Mouse (Mus musculus): ENCODE data around the gene Gpld1. TPM values are rescaled to one million over a fixed set of nuclear protein-coding genes. Genes with fewer than 3 reads are reported as not detected.
A peak's percentile ranks its signal among the peaks of the same experiment; 100 is the strongest.

Gene Gpld1
- total RNA-seq (2021) = 1 to 10 TPM; 2.0 to 2.5 TPM
- long read RNA-seq, experiment 1, partial matches to known transcripts = 0 of 2 reads
- long read RNA-seq, experiment 1, other reads (novel, unspliced or antisense) = 2 of 2 reads
- long read RNA-seq, experiment 2, partial matches to known transcripts = 0 of 1 reads
- long read RNA-seq, experiment 2, other reads (novel, unspliced or antisense) = 1 of 1 reads

GRCm38 (mm10) chr13:24942512-24943282 lies at the start of gene Gpld1:
Gene Gpld1 (plus strand): TSS chr13:24943152.
- no peak for DNase-seq

- DNase-seq = no peak
Observed at GRCm38 (mm10) chr13:24893880-24894279, 49.1 kb upstream of the Gpld1 start.

DNA sequence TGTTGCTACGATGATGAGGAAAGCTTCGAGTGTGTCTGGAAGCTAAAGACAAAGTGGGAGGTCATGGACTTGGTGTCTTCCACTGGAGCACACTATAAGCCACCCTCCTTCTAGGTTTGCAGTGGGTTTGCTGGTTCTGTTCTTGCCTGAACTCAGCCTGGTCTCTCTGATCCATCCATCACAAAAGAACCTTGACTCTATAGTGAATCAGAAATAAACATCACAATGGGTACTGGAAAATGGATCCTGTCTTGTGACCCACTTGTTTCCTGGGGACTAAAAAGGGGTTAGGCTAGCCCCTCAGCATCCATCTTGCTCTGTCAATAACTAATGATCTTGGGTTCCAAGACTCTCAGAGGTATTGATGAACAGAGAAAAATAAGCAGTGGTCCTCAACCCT lies 41.0 kb upstream of the Gpld1 start:
- DNase-seq = no peak

DNA sequence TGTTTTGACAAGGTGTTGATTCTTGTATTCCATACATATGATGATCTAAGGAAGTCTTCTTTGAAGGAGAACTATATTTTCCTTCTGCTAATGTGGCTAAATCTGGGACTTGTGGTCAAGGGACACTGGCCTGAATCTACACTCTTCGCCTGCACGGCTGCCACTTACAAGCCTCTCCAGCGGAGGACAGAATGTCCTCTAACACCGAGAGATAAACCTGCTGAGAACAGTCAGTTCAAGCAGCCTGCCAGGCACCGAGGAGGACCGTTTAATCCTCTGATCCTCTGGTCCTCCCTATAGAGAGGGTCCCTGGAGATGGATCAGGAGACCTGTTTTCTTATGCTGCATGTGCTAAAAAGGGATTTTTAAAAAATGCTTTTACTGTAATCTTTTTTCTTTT lies 39.5 kb upstream of the Gpld1 start:
- DNase-seq = peak; percentile 46 to 66

DNA sequence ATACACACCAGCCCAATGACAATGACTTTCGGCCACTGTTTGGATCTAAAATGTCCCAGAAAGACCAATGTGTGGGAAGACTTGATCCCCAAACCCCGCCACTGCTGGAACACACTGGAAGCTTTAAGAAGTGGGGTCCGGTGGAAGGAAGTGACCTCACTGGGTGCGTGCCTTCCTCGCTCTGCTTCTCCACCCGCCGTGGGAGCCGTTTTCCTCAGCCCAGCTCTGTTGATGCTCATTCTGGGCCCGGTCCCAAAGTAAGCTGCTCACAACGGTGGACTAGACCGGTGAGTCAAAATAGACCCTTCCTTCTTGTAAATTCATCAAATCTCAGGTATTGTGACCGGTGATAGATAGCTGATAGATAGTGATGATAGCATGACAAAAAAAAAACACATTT lies 37.5 kb upstream of the Gpld1 start:
- no peak for DNase-seq

DNA sequence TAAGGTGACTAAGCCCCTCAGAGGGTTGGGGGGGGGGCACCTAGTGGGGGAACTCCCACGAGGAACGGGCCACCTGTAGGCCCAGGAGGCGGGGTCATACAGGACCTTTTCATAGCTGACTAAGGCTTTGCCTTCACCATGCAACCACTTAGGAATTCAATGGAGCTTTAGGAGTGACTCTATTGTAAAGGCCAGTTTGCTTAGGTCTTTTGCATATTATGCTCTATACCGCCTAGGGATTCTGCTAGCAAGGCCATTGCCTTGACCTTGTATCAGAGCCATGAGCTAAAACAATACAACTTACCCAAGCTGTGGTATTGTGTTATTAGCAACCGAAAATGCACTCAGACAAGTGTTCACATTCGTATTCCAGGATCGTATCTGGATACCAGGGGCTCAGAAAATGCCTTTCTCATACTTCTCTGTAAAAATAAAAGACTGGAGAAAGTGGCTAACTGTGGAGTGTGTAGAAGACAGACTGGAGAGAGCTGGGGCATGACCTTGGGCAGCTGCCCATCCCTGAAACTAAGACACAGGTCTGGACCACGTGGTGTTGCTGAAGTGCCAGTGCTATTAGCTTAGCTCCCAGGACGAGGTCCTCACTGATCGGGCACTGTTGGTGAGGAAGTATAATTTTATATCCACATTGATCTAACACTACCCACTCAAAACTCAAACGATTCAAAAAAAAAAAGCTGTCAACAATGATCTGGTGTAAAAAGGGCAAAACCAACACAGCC lies 36.0 kb upstream of the Gpld1 start:
- DNase-seq = no peak

DNA sequence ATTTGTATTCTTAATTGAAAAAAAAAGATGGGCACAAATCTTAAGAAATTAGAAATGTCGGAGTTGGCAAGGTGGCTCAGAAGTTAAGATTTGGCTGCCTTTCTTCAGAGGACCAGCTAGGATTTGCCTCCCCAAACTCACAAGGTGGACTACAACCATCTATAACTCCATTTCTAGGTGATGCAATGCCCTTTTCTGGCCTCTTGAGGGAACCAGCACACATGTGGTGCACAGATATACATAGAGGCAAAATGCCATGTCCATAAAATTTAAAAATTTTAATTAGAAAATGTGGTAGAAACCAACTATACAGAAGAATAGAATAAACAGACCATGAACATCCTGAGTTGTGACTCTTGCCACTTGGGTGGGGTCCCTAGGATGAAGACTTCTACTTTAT lies 33.8 kb upstream of the Gpld1 start:
- no peak for DNase-seq

DNA sequence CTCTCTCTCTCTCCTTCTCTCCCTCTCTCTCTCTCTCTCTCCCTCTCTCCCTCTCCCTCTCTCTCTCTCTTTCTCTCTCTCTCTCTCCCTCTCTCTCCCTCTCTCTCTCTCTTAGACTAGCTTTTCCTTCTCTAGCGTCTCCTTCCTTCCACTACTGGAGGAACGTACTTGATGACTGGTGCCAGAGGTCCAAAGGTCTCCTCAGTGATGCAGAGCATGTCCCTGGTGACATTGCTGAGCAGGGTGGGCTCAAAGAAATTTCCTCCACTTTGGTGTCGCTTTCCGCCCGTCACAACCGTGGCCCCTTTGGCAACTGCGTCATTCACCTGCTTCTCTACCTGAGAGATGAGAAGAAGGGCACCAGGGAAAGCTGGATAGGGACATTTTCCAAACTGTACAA lies 29.4 kb upstream of the Gpld1 start:
- no peak for DNase-seq

GRCm38 (mm10) chr13:24914915-24915314 lies 28.0 kb upstream of the Gpld1 start:
- no peak for DNase-seq

DNA sequence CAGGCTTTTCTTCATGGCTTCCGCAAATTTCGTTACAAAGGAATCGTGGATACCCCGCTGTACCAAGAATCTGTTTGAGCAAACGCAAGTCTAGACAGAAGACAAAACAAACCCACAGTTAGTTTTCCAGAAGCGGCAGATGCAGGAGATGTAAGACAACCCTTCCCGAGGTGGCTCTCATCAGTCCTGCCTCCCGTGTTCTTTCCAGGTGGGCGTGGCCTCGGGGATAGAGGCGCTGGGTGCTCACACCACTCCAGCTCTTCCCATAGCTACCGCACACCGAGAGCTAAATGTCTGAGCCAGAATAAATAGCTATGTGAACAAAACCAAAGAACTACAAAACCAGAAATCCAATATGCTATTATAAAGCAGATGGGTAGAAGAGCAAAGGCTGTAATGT lies 27.1 kb upstream of the Gpld1 start:
- no peak for DNase-seq

DNA sequence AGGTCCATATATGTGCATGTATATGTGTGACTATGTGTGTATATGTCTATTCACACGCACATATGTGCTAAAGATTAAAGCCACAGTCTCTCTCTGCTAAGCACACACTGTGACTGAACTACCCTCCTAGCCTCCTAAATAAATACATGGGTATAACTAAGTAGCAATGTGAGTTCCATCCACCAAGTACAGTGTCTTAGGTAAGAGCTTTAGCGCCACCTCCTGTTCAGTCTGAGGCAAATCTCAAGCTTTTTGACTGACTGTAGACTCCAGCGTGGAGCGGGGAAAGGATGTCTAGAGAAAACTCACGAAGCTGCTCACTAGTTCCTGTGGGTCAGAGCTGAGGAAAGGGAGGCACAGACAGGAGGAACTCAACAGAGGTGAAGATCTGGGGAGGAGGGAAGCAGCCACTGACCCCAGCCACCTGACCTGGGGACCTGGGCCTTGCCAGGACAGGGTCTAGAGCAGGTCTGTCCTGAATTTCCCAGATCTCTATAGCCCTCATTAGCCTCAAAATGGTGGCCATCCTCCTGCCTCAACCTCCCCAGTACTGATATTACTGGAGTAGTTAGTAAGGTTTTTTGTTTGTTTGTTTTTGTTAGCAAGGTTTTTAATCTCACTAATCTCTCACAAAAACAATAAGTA lies 22.5 kb upstream of the Gpld1 start:
- DNase-seq = peak; percentile 49 to 74

DNA sequence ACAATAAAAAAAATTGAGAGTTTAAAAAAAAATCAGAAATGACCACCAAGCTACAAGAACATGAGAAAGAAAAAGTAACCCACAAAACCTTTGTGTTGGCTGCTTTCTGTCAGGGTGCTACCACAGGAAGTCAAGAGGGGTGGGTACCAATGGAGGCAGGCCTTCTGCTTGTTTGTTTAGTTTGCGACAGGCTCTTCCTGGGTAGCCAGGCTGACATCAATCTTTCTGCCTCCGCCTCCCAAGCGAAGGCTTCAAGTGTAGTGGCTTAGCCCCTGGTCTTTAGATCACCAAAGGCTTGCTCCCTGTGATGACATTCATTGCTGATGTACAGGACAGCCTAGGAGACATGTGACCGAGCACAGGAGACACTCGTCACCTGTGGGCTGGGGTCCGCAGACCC lies 21.7 kb upstream of the Gpld1 start:
- DNase-seq = no peak

DNA sequence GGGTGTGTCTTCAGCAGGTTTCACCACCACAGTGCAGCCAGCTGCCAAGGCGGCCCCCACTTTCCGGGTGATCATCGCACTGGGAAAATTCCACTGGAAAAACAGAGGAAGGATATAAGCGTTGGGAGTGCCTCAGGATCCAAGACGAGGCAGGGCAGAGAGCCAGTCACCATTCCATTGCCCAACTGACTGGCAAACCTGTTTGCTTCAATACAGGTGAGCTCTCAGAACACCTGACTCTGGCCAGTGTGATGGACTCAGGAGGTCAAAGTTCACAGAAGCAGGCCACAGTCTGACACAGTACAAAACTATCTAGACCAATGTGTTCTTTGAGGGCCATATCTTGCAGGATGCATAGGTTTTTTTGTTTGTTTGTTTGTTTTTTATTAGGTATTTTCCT lies 19.0 kb upstream of the Gpld1 start:
- DNase-seq = no peak

- no peak for DNase-seq
Observed at GRCm38 (mm10) chr13:24930591-24930990, 12.4 kb upstream of the Gpld1 start.

- no peak for DNase-seq
Observed at GRCm38 (mm10) chr13:24933199-24933598, 9.8 kb upstream of the Gpld1 start.

DNA sequence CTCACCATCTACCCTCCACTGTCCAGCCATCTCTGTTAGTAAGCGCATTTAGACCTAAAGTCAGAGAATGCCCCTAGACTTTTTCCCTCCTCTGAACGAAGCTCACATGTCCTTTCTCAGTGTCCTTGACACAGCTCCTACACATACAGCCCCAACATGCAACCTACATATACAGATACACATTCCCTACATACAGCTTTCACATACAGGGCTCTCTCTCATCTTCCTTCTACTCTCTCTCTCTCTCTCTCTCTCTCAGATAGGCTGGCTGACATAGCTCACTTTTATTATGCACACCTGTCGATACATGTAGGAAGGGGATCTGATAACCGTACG lies 6.2 kb upstream of the Gpld1 start:
- DNase-seq = no peak

GRCm38 (mm10) chr13:24937108-24937838 lies 5.7 kb upstream of the Gpld1 start, which contains the start of gene Aldh5a1:
Gene Aldh5a1 (minus strand): TSS chr13:24937661.
- DNase-seq = peak; percentile 83 to 86

DNA sequence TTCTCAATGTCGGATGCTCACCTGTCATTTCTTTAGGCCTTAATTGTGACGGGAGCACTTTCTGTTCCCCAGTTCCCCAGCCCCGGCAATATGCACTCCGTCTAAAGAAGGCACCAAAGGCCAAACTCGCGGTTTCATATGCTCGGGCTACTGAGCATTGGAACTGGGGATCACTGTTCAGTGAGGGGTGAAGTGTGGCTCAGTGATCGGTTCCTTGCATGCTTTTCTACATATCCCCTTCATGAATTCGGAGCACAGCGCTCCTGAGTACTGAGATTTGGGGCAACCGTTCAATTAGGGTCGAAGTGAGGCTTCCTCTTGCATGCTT lies 5.1 kb upstream of the Gpld1 start:
- no peak for DNase-seq

GRCm38 (mm10) chr13:24938683-24939082 lies 4.3 kb upstream of the Gpld1 start:
- peak; percentile 80 to 88 for DNase-seq

DNA sequence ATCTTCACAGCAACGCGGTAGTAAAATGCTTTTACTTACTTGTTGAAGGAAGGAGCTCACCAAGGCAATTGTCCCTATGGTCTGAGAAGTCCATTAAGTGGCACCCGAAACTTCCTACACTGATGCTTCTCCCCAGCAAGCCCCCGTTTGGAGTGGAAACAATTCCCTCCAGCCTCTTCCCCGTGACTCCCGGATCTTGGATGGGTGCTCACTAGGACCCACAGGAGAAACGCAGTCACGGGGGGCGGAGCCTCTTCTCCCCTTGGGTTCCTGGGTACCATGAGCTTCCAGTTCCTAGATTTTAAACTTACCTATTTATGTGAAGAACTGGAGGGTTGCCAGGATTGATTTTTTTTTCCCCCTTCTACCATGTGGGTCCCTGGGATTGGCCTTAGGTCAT lies 3.5 kb upstream of the Gpld1 start:
- DNase-seq = no peak

DNA sequence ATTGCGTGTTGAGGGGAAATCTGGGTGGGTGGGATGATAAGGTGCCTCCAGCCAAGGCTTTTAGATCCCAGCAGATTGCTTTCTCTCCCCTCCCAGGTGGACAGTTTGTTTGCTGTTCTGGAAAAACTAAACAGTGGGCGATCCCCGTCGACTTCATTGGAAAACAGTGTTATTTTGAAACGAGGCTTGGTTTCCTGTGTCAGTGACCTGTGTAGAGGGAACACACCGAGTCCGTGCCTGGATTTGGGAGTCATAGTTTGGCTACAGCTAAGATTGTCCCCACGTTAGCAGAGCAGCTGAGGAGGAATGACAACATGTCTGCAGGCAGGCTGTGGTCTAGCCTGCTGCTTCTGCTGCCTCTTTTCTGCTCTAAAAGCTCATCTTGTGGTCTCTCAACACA lies 351 bp downstream of the Gpld1 start:
- no peak for DNase-seq

- no peak for DNase-seq
Observed at GRCm38 (mm10) chr13:24945567-24945966, 2.6 kb downstream of the Gpld1 start.

Measured in heart, adult 18-20 months (tissue).